Mouse (Mus musculus): ENCODE results near the gene Fbxl22.

DNA sequence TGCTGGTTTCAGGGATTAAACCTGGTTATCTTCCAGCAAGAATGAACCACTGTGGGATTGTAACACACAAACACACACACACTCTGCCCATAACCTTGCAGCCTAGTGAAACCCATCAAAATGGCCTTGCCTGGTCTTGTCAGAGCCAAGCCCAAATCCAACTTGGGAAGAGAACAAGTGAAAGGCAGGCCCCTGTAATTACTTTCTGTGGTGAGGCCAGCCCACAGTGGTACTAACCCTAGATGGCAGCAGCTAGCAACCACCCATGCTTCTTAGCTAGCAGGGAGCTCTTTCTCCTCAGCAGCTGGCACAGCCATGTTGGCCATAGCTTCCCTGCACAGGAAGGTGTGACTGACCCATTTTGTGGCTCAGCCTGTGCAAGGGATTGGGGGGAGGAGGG is 1.2 kb downstream of the Fbxl22 start:
- no peak for TF ChIP-seq USF1 (IDR thresholded peaks at IDR 0.05; ENCODE audit: low read depth)
- no peak for TF ChIP-seq MYOD1 (IDR thresholded peaks at IDR 0.05; ENCODE audit: control insufficient read depth, insufficient read length, low read depth)
- TF ChIP-seq CTCF (IDR thresholded peaks at IDR 0.05; ENCODE audit: control insufficient read depth, insufficient read depth, insufficient read length), result no peak

Measured in C2C12 (cell line).